Mouse (Mus musculus) midbrain, embryonic 16.5 days (tissue): ENCODE results near the gene Cd164l2. TPM values are rescaled to one million over a fixed set of nuclear protein-coding genes. Genes with fewer than 3 reads are reported as not detected.

ENCODE experiments used
- microRNA-seq: library from miRNA; unstranded; fragments of <30 nt; microRNA quantifications from one replicate; pipeline ENCODE4, GENCODE M21; 2017
- polyA plus RNA-seq: library from polyadenylated mRNA; unstranded; fragments of >200 nt; fragmentation: Nextera tagmentation; extraction: Ambion mirVana; gene quantifications from 2 replicates; pipeline ENCODE4 v1.2.1, GENCODE M21; 2015

Cd164l2 gene
- polyA plus RNA-seq, 1 experiment from 2014 or later = 4.1 TPM

Small RNA genes within 50 kb of the gene (microRNA-seq; reads per million reads assigned to microRNA genes)
- 1.6 reads per million for gene Mir7017

Other genes starting within 250 kb of the Cd164l2 start
- gene Fgr, start 238.0 kb upstream of the Cd164l2 start, polyA plus RNA-seq = 0.05 TPM in 1 of 2 replicates, not detected in the other
- 11.2 and 12.5 TPM in 2 replicates for gene Ahdc1, start 200.9 kb upstream of the Cd164l2 start, polyA plus RNA-seq
- 20.1 and 27.1 TPM in 2 replicates for gene Wasf2, start 81.6 kb upstream of the Cd164l2 start, polyA plus RNA-seq
- gene Gpr3, start 405 bp downstream of the Cd164l2 start, polyA plus RNA-seq = 1.5 and 2.0 TPM in 2 replicates
- gene Map3k6, start 28.7 kb downstream of the Cd164l2 start, polyA plus RNA-seq = 2.8 TPM in 2 replicates
- gene Sytl1, start 51.0 kb downstream of the Cd164l2 start, polyA plus RNA-seq = 0.16 and 0.25 TPM in 2 replicates
- gene Tmem222, start 65.7 kb downstream of the Cd164l2 start, polyA plus RNA-seq = 111 and 121 TPM in 2 replicates
- gene Wdtc1, start 141.3 kb downstream of the Cd164l2 start, polyA plus RNA-seq = 20.1 and 20.7 TPM in 2 replicates
- gene Slc9a1, start 157.6 kb downstream of the Cd164l2 start, polyA plus RNA-seq = 10.3 and 12.8 TPM in 2 replicates